19 mouse cellular contexts compared by ENCODE assay signal in genomic region chr5:151409282-151409681, GRCm38 (mm10). TPM values are rescaled to one million over a fixed set of nuclear protein-coding genes. Genes with fewer than 3 reads are reported as not detected.
DNase-seq lines count a peak whose midpoint lies in the region; ATAC-seq and TF ChIP-seq lines count a peak whose summit lies in the region.
"Had no signal": no experiment of that assay in that cellular context is flagged by ENCODE, and none has a peak within 500 bp of the region (broad histone marks: within the 10 kb centered on the region; RNA-seq: fewer than 3 reads in every experiment).

No protein-coding gene starts in this region.

- WGBS in liver, embryonic 15.5 days (ENCODE audit: insufficient replicate concordance): 44% methylated on average over 1 of the region's 1 CpGs
- 42% methylated on average over 1 of the region's 1 CpGs for WGBS in liver, embryonic 12.5 days (ENCODE audit: insufficient replicate concordance)
- WGBS in forebrain, postnatal 0 days: 5% methylated on average over 1 of the region's 1 CpGs
- 20% methylated on average over 1 of the region's 1 CpGs for WGBS in midbrain, embryonic 12.5 days
- WGBS in stomach, embryonic 14.5 days: 24% methylated on average over 1 of the region's 1 CpGs

- TF ChIP-seq CTCF in forebrain, postnatal 0 days (IDR thresholded peaks at IDR 0.05; ENCODE audit: low read depth): no peak

- H3K36me3 ChIP-seq in liver, embryonic 15.5 days (replicated peaks): no peaks in the 10 kb centered on the region
- H3K36me3 ChIP-seq in liver, embryonic 12.5 days: no peaks in the 10 kb centered on the region
- no peaks in the 10 kb centered on the region for H3K36me3 ChIP-seq in forebrain, postnatal 0 days (ENCODE audit: insufficient read depth)
- H3K36me3 ChIP-seq in midbrain, embryonic 12.5 days: no peaks in the 10 kb centered on the region
- H3K36me3 ChIP-seq in stomach, embryonic 14.5 days (ENCODE audit: control insufficient read depth, insufficient read depth, low read length): no peaks in the 10 kb centered on the region
- H3K36me3 ChIP-seq: limb, embryonic 13.5 days had no signal

- no peak for ATAC-seq in liver, embryonic 15.5 days (ENCODE audit: insufficient read depth)
- no peak for ATAC-seq in liver, embryonic 12.5 days
- peak; percentile 38; the same call in 1 of the 2 replicates for ATAC-seq in forebrain, postnatal 0 days
- peak; percentile 69 for ATAC-seq in midbrain, embryonic 12.5 days (ENCODE audit: low FRiP score, low read depth)
- ATAC-seq in stomach, embryonic 14.5 days (ENCODE audit: insufficient number of reproducible peaks, insufficient read depth, low FRiP score, low read depth): no peak
- ATAC-seq in cerebellum, adult (ENCODE audit: insufficient number of reproducible peaks, low FRiP score, low TSS enrichment): no peak

- H3K4me1 ChIP-seq in liver, embryonic 15.5 days (replicated peaks): peaks cover 28% of the 10 kb centered on the region
- H3K4me1 ChIP-seq in liver, embryonic 12.5 days: peaks cover 26% of the 10 kb centered on the region
- peaks cover 3% of the 10 kb centered on the region; the same call in 1 of the 2 replicates for H3K4me1 ChIP-seq in forebrain, postnatal 0 days (ENCODE audit: insufficient read depth)
- H3K4me1 ChIP-seq in midbrain, embryonic 12.5 days: peaks cover 18% of the 10 kb centered on the region
- no peaks in the 10 kb centered on the region for H3K4me1 ChIP-seq in stomach, embryonic 14.5 days (ENCODE audit: control insufficient read depth, insufficient read depth, low read length)

- no peaks in the 10 kb centered on the region for H3K27me3 ChIP-seq in liver, embryonic 15.5 days
- no peaks in the 10 kb centered on the region for H3K27me3 ChIP-seq in liver, embryonic 12.5 days (replicated peaks)
- H3K27me3 ChIP-seq in forebrain, postnatal 0 days (ENCODE audit: insufficient read depth, low read length): no peaks in the 10 kb centered on the region
- H3K27me3 ChIP-seq in midbrain, embryonic 12.5 days: no peaks in the 10 kb centered on the region
- H3K27me3 ChIP-seq in stomach, embryonic 14.5 days (ENCODE audit: control insufficient read depth, insufficient read depth, low read length): no peaks in the 10 kb centered on the region
- H3K27me3 ChIP-seq: CH12.LX; limb, embryonic 13.5 days had no signal

- H3K9ac ChIP-seq in liver, embryonic 15.5 days: no peak overlapping the region
- H3K9ac ChIP-seq in liver, embryonic 12.5 days: no peak overlapping the region
- H3K9ac ChIP-seq in forebrain, postnatal 0 days: no peak overlapping the region
- H3K9ac ChIP-seq in midbrain, embryonic 12.5 days (replicated peaks): no peak overlapping the region
- no peak overlapping the region for H3K9ac ChIP-seq in stomach, embryonic 14.5 days (replicated peaks; ENCODE audit: low read depth, low read length)
- H3K9ac ChIP-seq: limb, embryonic 13.5 days had no signal

- no peak overlapping the region for H3K4me3 ChIP-seq in liver, embryonic 15.5 days (replicated peaks)
- no peak overlapping the region for H3K4me3 ChIP-seq in liver, embryonic 12.5 days
- no peak overlapping the region for H3K4me3 ChIP-seq in forebrain, postnatal 0 days (ENCODE audit: low read depth, low read length)
- H3K4me3 ChIP-seq in midbrain, embryonic 12.5 days: no peak overlapping the region
- H3K4me3 ChIP-seq in stomach, embryonic 14.5 days (ENCODE audit: low read depth, low read length): no peak overlapping the region
- H3K4me3 ChIP-seq: layer of hippocampus, adult 2 months; limb, embryonic 13.5 days had no signal

- peak overlapping the region; percentile 70 for H3K27ac ChIP-seq in liver, embryonic 15.5 days (replicated peaks)
- no peak overlapping the region for H3K27ac ChIP-seq in liver, embryonic 12.5 days
- no peak overlapping the region for H3K27ac ChIP-seq in forebrain, postnatal 0 days (ENCODE audit: low read depth, low read length)
- H3K27ac ChIP-seq in midbrain, embryonic 12.5 days (replicated peaks): peak overlapping the region; percentile 46; the same call in 1 of the 2 replicates
- H3K27ac ChIP-seq in stomach, embryonic 14.5 days (ENCODE audit: low read length): peak overlapping the region; percentile 48; the same call in 1 of the 2 replicates
- H3K27ac ChIP-seq: layer of hippocampus, adult 2 months; limb, embryonic 13.5 days had no signal

- H3K4me2 ChIP-seq in liver, embryonic 15.5 days: no peak overlapping the region
- H3K4me2 ChIP-seq in liver, embryonic 12.5 days: no peak overlapping the region
- no peak overlapping the region for H3K4me2 ChIP-seq in forebrain, postnatal 0 days (ENCODE audit: low read depth)
- H3K4me2 ChIP-seq in midbrain, embryonic 12.5 days (replicated peaks): no peak overlapping the region
- H3K4me2 ChIP-seq in stomach, embryonic 14.5 days (replicated peaks; ENCODE audit: low read depth, low read length): no peak overlapping the region
- H3K4me2 ChIP-seq: limb, embryonic 13.5 days had no signal

- H3K9me3 ChIP-seq in liver, embryonic 15.5 days (replicated peaks): no peaks in the 10 kb centered on the region
- H3K9me3 ChIP-seq in liver, embryonic 12.5 days (replicated peaks): no peaks in the 10 kb centered on the region
- H3K9me3 ChIP-seq in forebrain, postnatal 0 days (ENCODE audit: low read length): no peaks in the 10 kb centered on the region
- H3K9me3 ChIP-seq in midbrain, embryonic 12.5 days: no peaks in the 10 kb centered on the region
- no peaks in the 10 kb centered on the region for H3K9me3 ChIP-seq in stomach, embryonic 14.5 days (ENCODE audit: control insufficient read depth, low read depth, low read length)
- H3K9me3 ChIP-seq: limb, embryonic 13.5 days had no signal

- no peak for DNase-seq in forebrain, postnatal 0 days
- DNase-seq in spleen, postnatal 4 days (ENCODE audit: low spot score in 2 of 2): no peak
- DNase-seq in gastrocnemius, postnatal 14 days: no peak
- DNase-seq: cerebellum, adult 18-20 months; heart, adult 18-20 months; lung, postnatal 10 days; right cerebral cortex, postnatal 25 days; thymus, postnatal 4 days had no signal

- intact Hi-C loops in gastrocnemius, postnatal 14 days (cut with DNase I; ENCODE audit: low total_unique reads): no loop called here

RNA-seq across cellular contexts. Expression of gene Gm42906, which starts 18.7 kb away (rescaled TPM):
- polyA plus RNA-seq in liver, embryonic 15.5 days (2015; fragmentation: Nextera tagmentation; extraction: Ambion mirVana): not detected in 2 replicates
- not detected in 2 replicates for polyA plus RNA-seq in liver, embryonic 12.5 days (2016; fragmentation: Nextera tagmentation; extraction: Ambion mirVana)
- total RNA-seq in forebrain, postnatal 0 days (2014; rRNA removed): not detected in 2 replicates
- not detected in 2 replicates for polyA plus RNA-seq in forebrain, postnatal 0 days (2015; fragmentation: Nextera tagmentation; extraction: Ambion mirVana)
- not detected in 2 replicates for polyA plus RNA-seq in midbrain, embryonic 12.5 days (2016; fragmentation: Nextera tagmentation; extraction: Ambion mirVana)
- polyA plus RNA-seq in stomach, embryonic 14.5 days (2014; fragmentation: Nextera tagmentation; extraction: Ambion mirVana): not detected in 2 replicates
- total RNA-seq in gastrocnemius, postnatal 14 days (2021): 1 to 10 TPM in 1 of 2 experiments, not detected in 1; 1.5 TPM
- total RNA-seq: CH12.LX; layer of hippocampus, adult 2 months; left cerebral cortex, adult 8-10 months had no signal
- polyA plus RNA-seq: heart, postnatal 0 days; intestine, postnatal 0 days; limb, embryonic 13.5 days had no signal

Comparison
In these comparisons a context has a peak if more than half of its experiments do, and no peak if none do; other contexts are left out.
1. H3K27ac ChIP-seq: peak in liver, embryonic 15.5 days (single experiment), midbrain, embryonic 12.5 days (single experiment) and stomach, embryonic 14.5 days (single experiment); none in liver, embryonic 12.5 days (single experiment) and forebrain, postnatal 0 days (single experiment).
2. ATAC-seq: peak in forebrain, postnatal 0 days (single experiment) and midbrain, embryonic 12.5 days (single experiment); none in liver, embryonic 15.5 days (single experiment), liver, embryonic 12.5 days (single experiment), stomach, embryonic 14.5 days (single experiment) and cerebellum, adult (single experiment).